Mouse (Mus musculus) CD4-positive, CD25-positive, alpha-beta regulatory T cell (primary cell): ENCODE measurements around the gene Gbp7. TPM values are rescaled to one million over a fixed set of nuclear protein-coding genes. Genes with fewer than 3 reads are reported as not detected.

Experiments
- polyA plus RNA-seq: library from polyadenylated mRNA; unstranded; fragments of 100-300 nt; shearing (Covaris generic); gene quantifications from one replicate; pipeline ENCODE4 v1.2.1, GENCODE M21; 2017

Gene Gbp7
- 168 TPM for polyA plus RNA-seq

DNA sequence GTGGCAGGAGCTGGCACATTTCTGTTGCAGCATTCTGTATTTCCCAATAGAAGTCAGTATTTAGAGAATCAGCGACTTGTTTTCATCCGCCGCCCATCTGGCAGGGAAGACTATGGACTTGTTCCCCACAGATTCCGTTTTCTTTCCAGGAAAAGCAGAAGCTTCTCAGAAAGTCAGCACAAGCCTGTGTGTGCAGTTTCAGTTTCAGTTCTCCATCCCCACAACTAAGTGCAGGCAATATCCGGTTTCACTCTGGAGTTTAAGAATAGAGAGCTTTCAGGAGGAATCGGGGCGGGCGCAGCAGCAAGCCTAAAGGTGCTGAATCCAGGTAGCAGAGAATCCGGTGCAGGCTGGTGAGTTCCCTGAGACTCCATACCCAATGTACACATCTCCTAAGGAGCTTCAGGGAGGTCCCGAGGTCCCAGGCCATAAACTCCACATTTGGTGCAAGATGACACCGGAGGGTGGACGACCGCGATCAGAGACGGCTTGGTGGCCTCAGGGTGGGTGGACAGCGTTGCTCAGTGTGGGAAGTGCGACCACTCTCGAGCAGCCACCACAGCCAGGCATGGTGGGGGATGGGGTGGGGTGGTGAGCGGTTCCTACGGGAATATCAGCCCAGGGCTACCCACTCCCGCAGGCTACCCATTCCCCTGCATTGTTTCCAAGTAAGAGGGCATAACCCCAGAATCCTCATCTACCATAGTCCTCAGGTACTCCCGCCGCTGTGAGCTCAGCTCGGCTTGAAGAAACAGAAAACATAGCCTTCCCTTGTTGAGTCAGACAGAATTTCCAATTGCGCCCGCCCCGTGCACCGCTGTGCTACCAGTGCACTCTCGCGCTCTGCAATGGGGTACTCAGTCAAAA, at the start of gene Gbp7:
TSS of gene Gbp7 (plus strand) at position 256 of the 867 bp plus-strand sequence.

DNA sequence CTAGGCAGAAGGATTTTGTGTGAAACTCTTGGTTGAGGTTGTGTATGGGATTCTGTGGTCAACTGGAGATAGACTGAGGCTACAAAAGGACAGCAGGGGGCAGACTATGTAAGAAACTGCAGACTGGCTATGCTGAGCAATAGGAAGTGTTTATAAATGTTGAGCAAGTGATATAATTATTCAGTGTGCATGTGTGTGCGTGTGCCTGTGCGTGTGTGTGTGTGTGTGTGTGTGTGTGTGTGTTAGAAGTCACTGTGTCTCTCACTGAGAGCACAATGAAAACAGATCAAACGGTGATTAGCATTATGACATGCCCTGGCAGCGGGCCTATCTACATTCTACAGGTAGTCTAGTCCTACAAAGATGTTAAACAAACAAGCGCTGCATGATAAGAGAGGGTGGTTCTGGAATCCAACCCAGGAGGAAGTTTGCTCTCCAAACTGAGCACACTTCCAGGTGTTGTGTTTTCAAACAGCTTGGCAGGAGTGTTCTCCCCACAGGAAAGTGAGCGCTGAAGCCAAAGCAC, 36.5 kb upstream of the Gbp7 start, which contains the start of gene Gbp5:
TSS of gene Gbp5 (plus strand) at position 443 of the 526 bp plus-strand sequence.

DNA sequence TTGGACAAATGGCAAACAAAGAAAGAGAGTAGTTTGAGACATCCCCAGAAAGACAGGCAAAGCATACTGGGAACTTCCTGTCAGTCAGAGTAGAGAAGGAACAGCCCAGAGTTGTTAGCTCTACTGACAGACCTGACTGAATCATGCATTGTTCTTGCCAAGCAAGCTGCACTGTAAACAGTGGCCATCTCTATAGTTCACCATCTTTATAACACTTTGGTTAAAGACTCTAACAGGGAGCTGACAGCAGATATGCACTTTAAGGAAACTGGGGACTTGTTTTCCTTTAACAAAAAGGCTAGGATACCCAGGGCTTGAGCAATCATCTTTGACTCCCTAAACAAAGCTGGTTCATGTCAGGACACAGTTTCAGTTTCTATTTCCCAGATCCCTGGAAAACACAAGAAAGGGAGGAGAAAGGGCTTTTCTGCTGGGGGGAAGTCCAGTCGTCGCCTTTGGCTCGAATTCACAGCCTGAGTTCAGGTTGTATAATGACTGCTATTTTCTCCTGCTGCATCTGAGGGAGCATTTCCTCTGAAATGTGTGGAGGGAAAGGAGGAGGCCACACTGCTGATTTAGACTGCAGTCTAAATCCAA, 29.6 kb downstream of the Gbp7 start, which contains the start of gene Gbp3:
TSS of gene Gbp3 (plus strand) at position 395 of the 597 bp plus-strand sequence.

DNA sequence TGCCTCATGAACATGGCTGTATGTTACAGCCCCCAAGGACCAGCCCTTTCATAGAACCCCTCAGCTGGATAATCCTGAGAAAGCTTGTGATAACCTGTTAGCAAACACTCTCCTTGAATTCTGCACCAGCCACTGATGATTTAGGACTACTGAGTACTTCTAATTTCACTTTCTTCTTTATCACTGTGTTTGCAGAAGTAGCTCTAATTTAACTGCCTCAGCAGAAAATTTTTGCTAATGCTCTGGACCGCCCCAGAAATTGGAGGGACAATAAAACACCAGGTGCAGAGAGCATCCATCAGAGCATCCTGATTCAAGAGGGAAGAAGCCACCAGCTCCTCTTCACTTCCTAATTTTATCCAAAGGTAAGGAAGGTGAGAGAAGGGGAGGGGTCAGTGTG, 64.4 kb downstream of the Gbp7 start, which contains the start of gene Gbp2b:
TSS of gene Gbp2b (plus strand) at position 301 of the 400 bp plus-strand sequence.

Other genes starting within 250 kb of the Gbp7 start
- 29.9 TPM for gene Pdlim5, start 134.6 kb upstream of the Gbp7 start, polyA plus RNA-seq
- gene Gbp5, start 36.4 kb upstream of the Gbp7 start, polyA plus RNA-seq: 36.6 TPM
- 89.0 TPM for gene Gbp3, start 29.7 kb downstream of the Gbp7 start, polyA plus RNA-seq
- gene Gbp2b, start 64.5 kb downstream of the Gbp7 start, polyA plus RNA-seq: 27.3 TPM
- gene Gbp2, start 90.3 kb downstream of the Gbp7 start, polyA plus RNA-seq: 89.6 TPM
- gene Kyat3, start 170.7 kb downstream of the Gbp7 start, polyA plus RNA-seq: 4.2 TPM
- 77.3 TPM for gene Gtf2b, start 234.7 kb downstream of the Gbp7 start, polyA plus RNA-seq